Mouse (Mus musculus) thymus, adult 2 months (tissue): ENCODE data around the gene Zfp729b. TPM values are rescaled to one million over a fixed set of nuclear protein-coding genes. Genes with fewer than 3 reads are reported as not detected.

Source experiments
- DNase-seq: peaks from one replicate; pipeline ENCODE4 v3.0.0; 2021
- H3K27ac ChIP-seq: fragments of 200-500 bp; 2 replicates; pipeline ENCODE4 v1.5.1; 2012; ENCODE audit warnings: low read length, control low read depth; ENCODE audit not compliant: control insufficient read depth, insufficient read depth
- H3K27me3 ChIP-seq: fragments of 200-500 bp; 2 replicates; pipeline ENCODE4 v1.6.1; 2012; ENCODE audit warnings: mild to moderate bottlenecking, low read length, moderate library complexity, mixed read lengths; ENCODE audit not compliant: control insufficient read depth, insufficient read depth
- H3K36me3 ChIP-seq: fragments of 200-500 bp; 2 replicates; pipeline ENCODE4 v1.6.1; 2012; ENCODE audit warnings: mild to moderate bottlenecking, low read length, moderate library complexity; ENCODE audit not compliant: control insufficient read depth, insufficient read depth
- H3K4me1 ChIP-seq: fragments of 200-500 bp; replicated peaks from 2 replicates; pipeline ENCODE4 v1.6.1; 2012; ENCODE audit warnings: low read length; ENCODE audit not compliant: control insufficient read depth, insufficient read depth
- H3K4me3 ChIP-seq: fragments of 200-500 bp; 2 replicates; pipeline ENCODE4 v1.5.1; 2012; ENCODE audit warnings: mild to moderate bottlenecking, low read length, control low read depth, moderate library complexity; ENCODE audit not compliant: control insufficient read depth, insufficient read depth
- CTCF ChIP-seq: fragments of 200-500 bp; IDR thresholded peaks from 2 replicates; pipeline ENCODE4 v1.5.1; 2012; ENCODE audit warnings: mild to moderate bottlenecking, control low read depth, low read length, moderate library complexity, borderline replicate concordance; ENCODE audit not compliant: control insufficient read depth, poor library complexity, insufficient read depth; ENCODE audit errors: extremely low read depth
- POLR2A ChIP-seq: fragments of 200-500 bp; IDR thresholded peaks from 2 replicates; pipeline ENCODE4 v1.6.1; 2012; ENCODE audit warnings: mild to moderate bottlenecking, low read length, control low read depth, moderate library complexity; ENCODE audit not compliant: control insufficient read depth, poor library complexity, insufficient read depth; ENCODE audit errors: extremely low read depth
- WGBS: fragments of 180-500 bp; shearing (Covaris S2); methylation state at CpG from one replicate; pipeline ENCODE4 v1.1.7; 2018; 5-methylcytosine and 5-hydroxymethylcytosine counted together
- polyA plus RNA-seq: library from polyadenylated mRNA; depleted of rRNA; stranded (reverse); fragments of >200 nt; gene quantifications from 2 replicates; pipeline ENCODE4 v1.2.3, GENCODE M21; 2012; rRNA removed

Zfp729b gene
- polyA plus RNA-seq, 1 experiment, result 1.2 TPM

DNA sequence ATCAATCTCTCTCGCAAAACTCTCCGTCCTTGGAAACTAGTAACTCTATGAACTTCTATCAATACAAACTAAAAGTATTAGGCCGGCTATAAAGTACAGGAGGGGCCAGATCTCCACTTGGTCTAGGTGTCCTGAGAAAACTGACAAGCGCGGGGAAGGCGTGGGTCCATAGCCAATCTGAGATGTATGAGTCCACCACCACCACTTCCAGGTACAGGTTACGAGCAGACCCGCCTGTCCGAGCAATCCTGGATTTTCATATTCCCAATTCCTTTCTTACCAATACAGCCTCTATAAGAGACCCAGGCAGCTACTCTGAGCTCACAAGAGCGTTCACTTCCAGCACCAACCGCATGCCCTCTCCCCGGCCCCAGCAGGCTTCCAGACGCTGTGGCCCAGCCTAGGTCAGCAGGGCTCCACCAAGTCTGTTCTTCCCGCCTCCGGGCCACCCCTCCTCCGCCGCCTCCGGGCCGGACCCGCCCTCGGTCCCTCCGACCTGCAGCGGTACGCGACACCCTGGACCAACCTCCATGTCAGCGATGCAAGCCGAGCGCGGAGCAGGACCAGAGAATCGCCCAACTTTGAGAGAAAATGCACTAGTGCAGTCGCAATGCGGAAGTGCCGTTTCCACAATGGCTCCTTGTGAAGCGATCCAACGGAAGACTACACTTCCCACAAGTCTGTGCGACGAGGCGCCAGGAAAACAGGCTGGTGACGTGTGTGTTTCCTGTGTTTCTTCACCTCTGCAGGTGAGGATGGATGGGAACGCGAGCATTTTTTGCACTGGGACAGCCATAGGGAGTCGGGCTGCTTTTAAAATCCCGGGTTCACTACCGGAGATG, 56.8 kb downstream of the Zfp729b start:
- Histone ChIP-seq H3K27me3 (no peaks in the 10 kb centered on the region), H3K36me3 (no peaks in the 10 kb centered on the region), H3K27ac (peak overlapping the region; percentile 42), H3K4me1 (peaks cover 6% of the 10 kb centered on the region), H3K4me3 (peak overlapping the region; percentile 84)
- peak; percentile 70; the same call in 1 of the 2 replicates for TF ChIP-seq POLR2A
- TF ChIP-seq CTCF, result 0 out of 2 replicates have a peak, but pooled peaks have one; percentile 14
- peak; percentile 88 for DNase-seq
- under 1% methylated on average over 44 of the region's 44 CpGs for WGBS

- DNase-seq, result no peak
- H3K36me3 ChIP-seq, result peaks cover 35% of the 10 kb centered on the region
- no peaks in the 10 kb centered on the region for H3K27me3 ChIP-seq
- peaks cover 3% of the 10 kb centered on the region; the same call in 1 of the 2 replicates for H3K4me1 ChIP-seq
- no peak overlapping the region for H3K27ac ChIP-seq
- 97% methylated on average over 1 of the region's 1 CpGs for WGBS
- TF ChIP-seq POLR2A (no peak), CTCF (no peak)
- no peak overlapping the region for H3K4me3 ChIP-seq
Observed at GRCm38 (mm10) chr13:67545941-67546340, 63.6 kb downstream of the Zfp729b start.

Other genes with a start within 250 kb of the Zfp729b start
- gene Gm28044, start 249.2 kb downstream of the Zfp729b start, polyA plus RNA-seq, result not detected in 2 replicates
- gene Zfp953, start 249.1 kb downstream of the Zfp729b start, polyA plus RNA-seq, result 0.82 TPM in 2 replicates
- 0.23 TPM in 1 of 2 replicates, not detected in the other for gene Gm28041, start 234.0 kb downstream of the Zfp729b start, polyA plus RNA-seq
- 0.37 and 0.65 TPM in 2 replicates for gene Zfp456, start 233.9 kb downstream of the Zfp729b start, polyA plus RNA-seq
- gene Zfp429, start 209.9 kb downstream of the Zfp729b start, polyA plus RNA-seq, result 1.6 and 5.0 TPM in 2 replicates
- 0.41 and 0.61 TPM in 2 replicates for gene Zfp459, start 188.3 kb downstream of the Zfp729b start, polyA plus RNA-seq
- gene Zfp874a, start 158.1 kb downstream of the Zfp729b start, polyA plus RNA-seq, result 2.4 and 3.6 TPM in 2 replicates
- gene Zfp874b, start 125.4 kb downstream of the Zfp729b start, polyA plus RNA-seq, result 5.9 and 6.3 TPM in 2 replicates
- 1.2 and 1.7 TPM in 2 replicates for gene Zfp58, start 109.2 kb downstream of the Zfp729b start, polyA plus RNA-seq
- gene Gm26965, start 83.6 kb downstream of the Zfp729b start, polyA plus RNA-seq, result not detected in 2 replicates
- gene Zfp87, start 83.5 kb downstream of the Zfp729b start, polyA plus RNA-seq, result 31.2 and 43.7 TPM in 2 replicates
- gene Zfp748, start 55.9 kb downstream of the Zfp729b start, polyA plus RNA-seq, result 7.0 and 8.6 TPM in 2 replicates
- 1.0 TPM in 1 of 2 replicates, not detected in the other for gene Gm49345, start 28.1 kb upstream of the Zfp729b start, polyA plus RNA-seq
- 1.8 and 2.0 TPM in 2 replicates for gene Zfp729a, start 28.1 kb upstream of the Zfp729b start, polyA plus RNA-seq
- gene Zfp738, start 77.4 kb upstream of the Zfp729b start, polyA plus RNA-seq, result 9.9 and 10.4 TPM in 2 replicates
- 1.4 TPM in 2 replicates for gene Zfp65, start 119.5 kb upstream of the Zfp729b start, polyA plus RNA-seq
- gene Zfp85, start 145.5 kb upstream of the Zfp729b start, polyA plus RNA-seq, result 0.83 and 0.96 TPM in 2 replicates
- gene Zfp493, start 170.0 kb upstream of the Zfp729b start, polyA plus RNA-seq, result 0.96 and 1.7 TPM in 2 replicates
- gene Zfp273, start 204.0 kb upstream of the Zfp729b start, polyA plus RNA-seq, result 0.90 and 1.2 TPM in 2 replicates
- 0.34 TPM in 1 of 2 replicates, not detected in the other for gene Gm10037, start 221.4 kb upstream of the Zfp729b start, polyA plus RNA-seq